Mouse (Mus musculus) kidney, postnatal 4 days (tissue): ENCODE data around the gene H2-Aa.
A peak's percentile ranks its signal among the peaks of the same experiment; 100 is the strongest.

Source experiments
- DNase-seq, 2 experiments: peaks; one replicate each; pipeline ENCODE4 v3.0.0; 2021; ENCODE audit warnings: mixed read lengths in 2 of 2

Gene H2-Aa

GRCm38 (mm10) chr17:34261502-34261901 is 26.1 kb downstream of the H2-Aa start:
- DNase-seq = peak; percentile 73 to 85

GRCm38 (mm10) chr17:34260551-34260950 is 27.1 kb downstream of the H2-Aa start:
- DNase-seq = peak; percentile 32 to 34

GRCm38 (mm10) chr17:34257594-34258375 is 29.8 kb downstream of the H2-Aa start, which contains the start of gene H2-Ab1:
TSS of gene H2-Ab1 (plus strand) at chr17:34257689.
- DNase-seq = peak; percentile 88 to 89

- DNase-seq = no peak
Measured at GRCm38 (mm10) chr17:34256501-34256900, 31.1 kb downstream of the H2-Aa start.

GRCm38 (mm10) chr17:34251666-34252065 is 36.0 kb downstream of the H2-Aa start:
- DNase-seq = peak; percentile 32 to 58

GRCm38 (mm10) chr17:34249878-34250277 is 37.7 kb downstream of the H2-Aa start:
- peak; percentile 61 to 64 for DNase-seq

GRCm38 (mm10) chr17:34249361-34249760 is 38.3 kb downstream of the H2-Aa start:
- DNase-seq = no peak

- no peak for DNase-seq
Measured at GRCm38 (mm10) chr17:34248764-34249163, 38.9 kb downstream of the H2-Aa start.

GRCm38 (mm10) chr17:34247047-34247446 is 40.6 kb downstream of the H2-Aa start:
- DNase-seq = no peak

- DNase-seq = no peak
Measured at GRCm38 (mm10) chr17:34244656-34245055, 43.0 kb downstream of the H2-Aa start.

- DNase-seq = no peak
Measured at GRCm38 (mm10) chr17:34240916-34241315, 46.7 kb downstream of the H2-Aa start.

- no peak for DNase-seq
Measured at GRCm38 (mm10) chr17:34240366-34240765, 47.3 kb downstream of the H2-Aa start.

- DNase-seq = no peak
Measured at GRCm38 (mm10) chr17:34239601-34240041, 48.0 kb downstream of the H2-Aa start.

GRCm38 (mm10) chr17:34238706-34239105 is 48.9 kb downstream of the H2-Aa start, which contains the start of gene H2-Ob:
TSS of gene H2-Ob (plus strand) at chr17:34238903.
- DNase-seq = peak; percentile 17 to 38

GRCm38 (mm10) chr17:34237741-34238140 is 49.9 kb downstream of the H2-Aa start:
- no peak for DNase-seq

- DNase-seq = peak; percentile 26 to 49
Measured at GRCm38 (mm10) chr17:34236691-34237090, 50.9 kb downstream of the H2-Aa start.

GRCm38 (mm10) chr17:34234926-34235325 is 52.7 kb downstream of the H2-Aa start:
- peak; percentile 81 to 86 for DNase-seq
